In genomic region chr19:53657437-53657836, GRCm38 (mm10) we compare ENCODE assay signal across 13 mouse cellular contexts. TPM values are rescaled to one million over a fixed set of nuclear protein-coding genes. Genes with fewer than 3 reads are reported as not detected.
"Had no signal": no experiment of that assay in that cellular context is flagged by ENCODE, and none has a peak within 500 bp of the region (broad histone marks: within the 10 kb centered on the region; RNA-seq: fewer than 3 reads in every experiment).

No protein-coding gene starts in this region.

- DNase-seq: liver, postnatal 0 days; lung, adult 2 months; lung, postnatal 14 days; lung, postnatal 36 days; midbrain, embryonic 14.5 days; retina, postnatal 1 day; right cerebral cortex, adult 18-20 months; thymus, adult 18-20 months; thymus, postnatal 14 days; thymus, postnatal 36 days had no signal

- ATAC-seq: liver, postnatal 0 days; lung, postnatal 0 days; midbrain, embryonic 16.5 days had no signal

RNA-seq across cellular contexts. Expression of gene Rbm20, which starts 19.7 kb away (rescaled TPM):
- polyA plus RNA-seq: macrophage had no signal
